Mouse (Mus musculus) cortical plate, adult 2 months (tissue): Measurements from ENCODE around the gene Msl1. TPM values are rescaled to one million over a fixed set of nuclear protein-coding genes. Genes with fewer than 3 reads are reported as not detected.

Source experiments
- H3K27ac ChIP-seq: fragments of 200-500 bp; 2 replicates; pipeline ENCODE4 v1.5.1; 2012; ENCODE audit warnings: low read length, control low read depth, inconsistent platforms; ENCODE audit not compliant: insufficient read depth
- H3K4me1 ChIP-seq: fragments of 200-500 bp; 2 replicates; pipeline ENCODE4 v1.6.1; 2011; ENCODE audit warnings: low read length; ENCODE audit not compliant: control insufficient read depth, insufficient read depth
- H3K4me3 ChIP-seq: fragments of 200-500 bp; 2 replicates; pipeline ENCODE4 v1.5.1; 2011; ENCODE audit warnings: mild to moderate bottlenecking, low read length, control low read depth; ENCODE audit not compliant: insufficient read depth
- CTCF ChIP-seq: fragments of 200-500 bp; IDR thresholded peaks from 2 replicates; pipeline ENCODE4 v1.5.1; 2011; ENCODE audit warnings: mild to moderate bottlenecking, control low read depth, low read length; ENCODE audit not compliant: insufficient read depth; ENCODE audit errors: extremely low read depth
- POLR2A ChIP-seq: fragments of 200-500 bp; IDR thresholded peaks from 2 replicates; pipeline ENCODE4 v1.6.1; 2011; ENCODE audit warnings: mild to moderate bottlenecking, low read length, control low read depth; ENCODE audit not compliant: insufficient read depth; ENCODE audit errors: extremely low read depth
- polyA plus RNA-seq: library from polyadenylated mRNA; depleted of rRNA; stranded (reverse); fragments of >200 nt; gene quantifications from 2 replicates; pipeline ENCODE4 v1.2.3, GENCODE M21; 2012

The Msl1 gene
- polyA plus RNA-seq, 1 experiment = 119 TPM

- no peak for TF ChIP-seq CTCF
Measured at GRCm38 (mm10) chr11:98751221-98751782, 44.0 kb upstream of the Msl1 start.

DNA sequence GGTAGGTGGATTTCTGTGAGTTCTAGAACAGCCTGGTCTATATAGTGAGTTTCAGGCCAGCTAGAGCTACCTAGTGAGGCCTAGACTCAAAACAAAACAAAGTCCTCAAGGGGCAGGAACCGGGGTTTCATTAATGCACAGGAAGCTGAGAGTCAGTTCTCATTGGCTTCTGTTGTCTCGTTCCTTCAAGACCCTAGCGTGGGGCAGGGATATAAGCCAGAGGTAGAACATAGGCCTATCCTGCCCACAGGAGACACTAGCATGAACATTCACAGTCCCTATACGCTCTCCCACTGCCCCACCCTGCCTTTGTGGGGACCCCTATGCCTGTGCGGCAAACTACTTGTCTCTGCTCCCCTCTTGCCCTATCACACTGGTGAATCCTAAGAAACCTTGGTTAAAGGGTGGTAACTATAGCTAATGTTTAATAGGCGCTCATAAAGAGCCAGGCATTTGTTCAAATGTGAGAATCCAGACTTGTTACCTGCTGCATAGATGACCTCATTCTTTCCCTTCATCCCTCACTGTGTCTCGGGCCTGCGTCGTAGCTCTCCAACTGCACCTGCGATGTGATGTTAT, 42.7 kb upstream of the Msl1 start:
- no peak overlapping the region for H3K4me3 ChIP-seq
- H3K4me1 ChIP-seq = peaks cover 42% of the 10 kb centered on the region
- peak overlapping the region; percentile 54; the same call in 1 of the 2 replicates for H3K27ac ChIP-seq
- TF ChIP-seq CTCF = no peak
- TF ChIP-seq POLR2A = no peak

More at GRCm38 (mm10) chr11:98751221-98751782, 44.0 kb upstream of the Msl1 start:
- Histone ChIP-seq H3K4me3 (0 out of 2 replicates have a peak overlapping the region, but pooled peaks have one; percentile 13), H3K27ac (peak overlapping the region; percentile 94), H3K4me1 (peaks cover 46% of the 10 kb centered on the region)

- TF ChIP-seq CTCF (no peak), POLR2A (no peak)
- Histone ChIP-seq H3K4me1 (peaks cover 40% of the 10 kb centered on the region), H3K4me3 (no peak overlapping the region), H3K27ac (peak overlapping the region; percentile 88)
Measured at GRCm38 (mm10) chr11:98753264-98753663, 42.1 kb upstream of the Msl1 start.

GRCm38 (mm10) chr11:98754151-98754620, 41.1 kb upstream of the Msl1 start:
- TF ChIP-seq CTCF = no peak
- no peak for TF ChIP-seq POLR2A
- H3K27ac ChIP-seq = peak overlapping the region; percentile 88
- H3K4me1 ChIP-seq = peaks cover 31% of the 10 kb centered on the region
- no peak overlapping the region for H3K4me3 ChIP-seq

DNA sequence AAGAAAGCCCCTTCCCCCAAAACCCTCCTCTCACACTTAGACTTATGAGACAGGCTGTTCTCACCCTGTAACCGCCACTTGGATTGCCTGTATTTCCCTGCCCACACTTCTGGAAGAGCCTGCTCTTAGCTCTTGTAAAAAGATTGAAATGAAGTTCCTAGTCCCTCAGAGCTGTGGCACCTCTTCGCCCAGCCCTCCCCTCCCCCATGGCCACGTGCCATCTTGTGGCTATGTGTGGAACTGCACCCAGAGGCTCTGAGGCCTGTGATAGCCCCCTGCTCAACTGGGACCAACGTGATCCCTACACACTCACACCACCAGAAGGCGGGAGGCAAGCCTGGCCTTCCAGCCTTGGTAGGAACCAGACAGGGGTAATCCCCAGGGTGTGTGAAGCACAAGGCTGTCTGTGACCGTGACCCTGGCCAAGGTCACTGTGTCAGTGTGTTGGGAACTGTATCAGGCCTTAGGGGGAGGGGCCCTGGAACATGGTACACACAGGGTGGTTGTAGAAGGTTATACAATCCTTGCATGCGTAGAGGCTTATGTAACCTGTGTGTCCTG, 40.6 kb upstream of the Msl1 start:
- Histone ChIP-seq H3K4me1 (peaks cover 31% of the 10 kb centered on the region), H3K4me3 (no peak overlapping the region), H3K27ac (peak overlapping the region; percentile 88)
- TF ChIP-seq POLR2A = no peak
- TF ChIP-seq CTCF = peak; percentile 90

DNA sequence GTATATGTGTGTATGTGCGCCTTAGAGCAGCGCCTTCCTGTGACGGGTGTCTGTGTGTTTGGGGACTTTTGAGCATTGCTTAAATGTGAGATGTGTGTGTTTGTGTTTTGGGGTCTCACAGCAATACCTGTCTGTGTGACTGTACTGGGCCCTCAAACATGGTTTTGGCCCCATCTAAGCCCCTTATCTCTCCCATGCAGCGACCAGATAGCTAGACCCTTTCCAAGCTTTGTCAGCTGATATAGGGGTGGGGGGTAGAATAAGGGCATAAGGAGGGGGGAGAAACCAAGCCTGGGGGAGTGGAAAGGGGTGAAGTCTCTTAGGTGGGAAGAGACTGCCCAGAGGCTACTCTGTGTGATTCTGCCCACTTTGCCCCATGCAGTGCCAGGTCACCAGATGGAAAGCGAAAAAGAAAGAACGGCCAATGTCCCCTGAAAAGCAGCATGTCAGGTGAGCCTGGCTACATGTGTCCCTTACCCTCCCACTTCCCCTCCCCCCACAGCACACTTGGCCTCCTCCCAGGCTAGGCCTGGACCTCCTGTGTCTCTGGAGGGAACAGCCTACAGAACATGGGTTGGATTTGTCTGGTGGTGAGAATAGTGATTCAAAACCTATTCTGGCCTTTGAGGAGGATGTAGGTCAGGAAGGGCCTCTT, 39.5 kb upstream of the Msl1 start:
- Histone ChIP-seq H3K4me3 (no peak overlapping the region), H3K4me1 (peaks cover 25% of the 10 kb centered on the region), H3K27ac (no peak overlapping the region)
- no peak for TF ChIP-seq POLR2A
- no peak for TF ChIP-seq CTCF

GRCm38 (mm10) chr11:98756711-98757110, 38.6 kb upstream of the Msl1 start:
- Histone ChIP-seq H3K27ac (no peak overlapping the region), H3K4me1 (peaks cover 21% of the 10 kb centered on the region), H3K4me3 (no peak overlapping the region)
- no peak for TF ChIP-seq POLR2A
- TF ChIP-seq CTCF = no peak

DNA sequence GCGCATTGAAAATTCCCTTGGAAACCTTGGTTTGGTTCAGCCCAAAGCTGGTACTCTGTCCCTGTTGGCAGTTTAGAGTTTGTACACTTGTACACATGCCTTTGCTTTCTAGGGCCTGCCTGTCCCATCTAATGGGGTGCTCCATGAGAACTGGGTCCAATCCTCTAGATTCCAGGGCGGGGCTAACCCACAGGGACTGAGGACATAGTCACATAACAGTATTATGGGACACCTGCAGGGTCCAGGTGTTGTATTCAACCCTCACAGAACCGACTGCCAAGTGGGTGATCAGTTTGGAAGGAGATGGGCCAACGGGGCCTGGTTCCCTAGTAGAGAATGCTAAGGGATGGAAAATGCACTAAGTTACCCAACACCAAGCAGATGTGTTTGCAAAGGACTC, 33.4 kb upstream of the Msl1 start:
- no peak for TF ChIP-seq CTCF
- H3K27ac ChIP-seq = no peak overlapping the region
- H3K4me1 ChIP-seq = no peaks in the 10 kb centered on the region
- no peak overlapping the region for H3K4me3 ChIP-seq

GRCm38 (mm10) chr11:98762756-98763501, 32.4 kb upstream of the Msl1 start:
- TF ChIP-seq POLR2A (0 out of 2 replicates have a peak, but pooled peaks have one; percentile 17), CTCF (peak; percentile 27; the same call in 1 of the 2 replicates)
- H3K4me1 ChIP-seq = no peaks in the 10 kb centered on the region
- H3K4me3 ChIP-seq = no peak overlapping the region
- H3K27ac ChIP-seq = no peak overlapping the region
